Mouse (Mus musculus): ENCODE measurements around the gene Slfn14. TPM values are rescaled to one million over a fixed set of nuclear protein-coding genes. Genes with fewer than 3 reads are reported as not detected.

Gene Slfn14
- total and polyA plus RNA-seq, 3 experiments: 0.04 to 0.19 TPM; not detected in 1

DNA sequence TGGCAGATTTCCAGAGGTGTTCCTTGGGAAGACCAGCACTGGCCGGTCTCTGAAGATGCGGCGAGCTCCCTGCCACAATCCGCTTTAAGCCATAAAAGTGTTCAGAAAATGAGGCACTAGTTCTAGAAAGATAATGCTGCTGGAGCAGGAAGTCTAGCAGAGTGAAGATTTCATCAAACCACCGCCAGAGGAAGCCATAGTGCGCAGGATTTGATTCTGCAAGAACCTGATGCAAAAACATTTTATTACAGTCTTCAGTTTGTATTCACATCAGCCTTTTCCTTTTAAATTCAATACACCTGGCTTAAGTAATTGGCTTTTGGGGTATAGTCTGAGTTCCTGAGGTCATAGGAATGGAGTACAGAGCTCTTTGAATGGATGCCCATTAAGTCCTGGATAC lies 11.3 kb upstream of the Slfn14 start (continued):
- TF ChIP-seq MAX (IDR thresholded peaks at IDR 0.05; ENCODE audit: low read length): no peak

DNA sequence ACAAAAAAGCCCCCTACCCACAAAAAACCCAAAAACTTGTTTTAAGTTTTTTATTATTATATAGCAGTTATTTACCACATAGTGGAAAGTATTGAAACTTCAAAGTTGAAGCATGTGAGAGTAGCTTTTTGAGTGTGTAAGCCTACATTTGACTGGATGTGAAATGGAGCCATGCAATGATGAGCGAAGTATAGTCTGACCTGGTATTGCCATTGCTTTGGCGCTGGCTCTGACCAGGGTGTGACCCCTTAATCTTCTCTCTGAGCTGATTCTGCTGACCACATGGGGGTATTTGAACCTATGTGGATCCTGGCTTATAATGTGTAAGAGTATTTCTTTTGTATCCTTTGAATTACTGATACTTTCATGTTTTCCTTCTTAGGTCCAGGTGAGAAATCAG lies 7.6 kb upstream of the Slfn14 start:
- Histone ChIP-seq H3K79me2 (ENCODE audit: control insufficient read depth, insufficient read depth, low read length, poor library complexity) (peaks cover 41% of the 10 kb centered on the region), H3K9me3 (replicated peaks; ENCODE audit: insufficient read depth, low read length) (no peaks in the 10 kb centered on the region), H3K36me3 (ENCODE audit: control insufficient read depth in 1 of 2, insufficient read depth in 2 of 2, low read length in 2 of 2) (peaks cover 15 to 57% of the 10 kb centered on the region in 2 experiments), H3K9ac (ENCODE audit: control insufficient read depth, low read depth, low read length, poor library complexity, severe bottlenecking) (no peak overlapping the region), H3K27me3 (ENCODE audit: control insufficient read depth in 1 of 2, insufficient read depth in 2 of 2, low read length in 2 of 2) (no peaks in the 10 kb centered on the region), H3K4me3 (ENCODE audit: control insufficient read depth in 1 of 2, insufficient read depth in 1 of 2, low read depth in 2 of 2, low read length in 2 of 2) (no peak overlapping the region; a peak in 1 of 4 replicates), H3K27ac (ENCODE audit: control insufficient read depth, low read depth, low read length) (no peak overlapping the region), H3K4me1 (ENCODE audit: control insufficient read depth in 1 of 2, insufficient read depth in 2 of 2, low read length in 2 of 2) (peaks cover 10 to 19% of the 10 kb centered on the region in 2 experiments; a peak in 3 of 4 replicates)
- no peak for DNase-seq (ENCODE audit: low read depth, low spot score)
- no peak for TF ChIP-seq POLR2AphosphoS5 (IDR thresholded peaks at IDR 0.05; ENCODE audit: borderline replicate concordance, low read depth, low read length)
- TF ChIP-seq TBP (IDR thresholded peaks at IDR 0.05; ENCODE audit: low read depth, low read length): no peak
- TF ChIP-seq POLR2A (IDR thresholded peaks at IDR 0.05; ENCODE audit: control insufficient read depth in 1 of 2, insufficient read depth in 1 of 2, low read depth in 1 of 2, low read length in 2 of 2, poor library complexity in 1 of 2): 0 out of 4 replicates have a peak, but pooled peaks of 1 of the 2 experiments have one; percentile 22
- TF ChIP-seq POLR2AphosphoS2 (IDR thresholded peaks at IDR 0.05; ENCODE audit: low read length): peak; percentile 54; the same call in 1 of the 2 replicates
- no peak for TF ChIP-seq HCFC1 (IDR thresholded peaks at IDR 0.05; ENCODE audit: low read depth, low read length)
- TF ChIP-seq ELF1 (IDR thresholded peaks at IDR 0.05; ENCODE audit: low read depth, low read length): no peak
- TF ChIP-seq TCF12 (IDR thresholded peaks at IDR 0.05; ENCODE audit: low read depth, low read length): no peak
- TF ChIP-seq RAD21 (IDR thresholded peaks at IDR 0.05; ENCODE audit: low read depth, low read length): no peak
- TF ChIP-seq CTCF (IDR thresholded peaks at IDR 0.05 in 2 of 3, conservative IDR thresholded peaks at IDR 0.05 in 1 of 3; ENCODE audit: control insufficient read depth in 1 of 3, insufficient read depth in 1 of 3, low read depth in 2 of 3, low read length in 3 of 3, poor library complexity in 1 of 3, severe bottlenecking in 1 of 3): no peak

DNA sequence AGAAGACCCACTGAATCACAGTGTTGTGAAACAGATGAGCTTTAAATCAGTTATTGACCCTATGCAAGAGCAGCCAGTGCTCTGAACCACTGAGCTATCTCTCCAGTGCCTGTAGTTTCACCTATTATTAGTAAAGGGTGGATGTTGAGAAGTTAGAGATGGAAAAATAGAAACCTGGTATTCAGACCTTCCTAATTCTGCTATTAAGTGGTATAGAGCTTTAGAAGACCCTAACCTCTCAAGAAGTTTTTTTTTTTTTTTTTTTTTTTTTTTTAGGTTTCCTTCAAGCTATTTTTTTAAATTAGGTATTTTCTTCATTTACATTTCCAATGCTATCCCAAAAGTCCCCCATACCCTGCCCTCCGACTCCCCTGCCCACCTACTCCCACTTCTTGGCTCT lies 6.7 kb upstream of the Slfn14 start:
- no peaks in the 10 kb centered on the region for H3K27me3 ChIP-seq (ENCODE audit: control insufficient read depth in 1 of 2, insufficient read depth in 2 of 2, low read length in 2 of 2)
- no peaks in the 10 kb centered on the region for H3K9me3 ChIP-seq (replicated peaks; ENCODE audit: insufficient read depth, low read length)
- DNase-seq (ENCODE audit: low read depth, low spot score): no peak
- peaks cover 15 to 60% of the 10 kb centered on the region in 2 experiments for H3K36me3 ChIP-seq (ENCODE audit: control insufficient read depth in 1 of 2, insufficient read depth in 2 of 2, low read length in 2 of 2)
- H3K27ac ChIP-seq (ENCODE audit: control insufficient read depth, low read depth, low read length): no peak overlapping the region
- peaks cover 15 to 17% of the 10 kb centered on the region in 2 experiments for H3K4me1 ChIP-seq (ENCODE audit: control insufficient read depth in 1 of 2, insufficient read depth in 2 of 2, low read length in 2 of 2)
- H3K4me3 ChIP-seq (ENCODE audit: control insufficient read depth in 1 of 2, insufficient read depth in 1 of 2, low read depth in 2 of 2, low read length in 2 of 2): peak overlapping the region; percentile 71 to 75
- H3K9ac ChIP-seq (ENCODE audit: control insufficient read depth, low read depth, low read length, poor library complexity, severe bottlenecking): peak overlapping the region; percentile 90
- TF ChIP-seq ZNF384 (IDR thresholded peaks at IDR 0.05; ENCODE audit: low read depth, low read length): peak; percentile 66
- TF ChIP-seq ZMIZ1 (IDR thresholded peaks at IDR 0.05; ENCODE audit: low read depth, low read length): no peak
- peaks cover 34% of the 10 kb centered on the region for H3K79me2 ChIP-seq (ENCODE audit: control insufficient read depth, insufficient read depth, low read length, poor library complexity)

DNA sequence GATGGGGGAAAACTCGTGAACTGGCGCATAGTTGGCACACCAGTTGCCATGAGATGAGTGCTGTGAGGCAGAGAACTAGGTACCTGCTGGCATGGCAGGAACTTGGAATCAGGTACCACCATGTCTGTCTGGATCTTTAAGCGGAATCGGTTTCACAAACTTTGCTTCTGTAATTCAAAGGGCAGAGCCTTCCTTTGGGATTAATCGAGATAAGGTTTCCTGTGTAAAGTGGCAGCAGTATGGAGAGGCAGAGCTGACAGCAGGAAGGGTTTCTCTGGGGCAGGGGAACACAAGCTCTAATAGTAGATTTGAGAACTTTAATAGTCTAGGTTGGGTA lies 5.7 kb upstream of the Slfn14 start:
- peaks cover 15 to 55% of the 10 kb centered on the region in 2 experiments for H3K36me3 ChIP-seq (ENCODE audit: control insufficient read depth in 1 of 2, insufficient read depth in 2 of 2, low read length in 2 of 2)
- TF ChIP-seq GABPA (IDR thresholded peaks at IDR 0.05; ENCODE audit: low read depth, low read length): no peak
- 0 out of 2 replicates have a peak, but pooled peaks have one; percentile 3 for TF ChIP-seq CHD1 (IDR thresholded peaks at IDR 0.05; ENCODE audit: low read depth, low read length)
- TF ChIP-seq MXI1 (IDR thresholded peaks at IDR 0.05; ENCODE audit: low read depth, low read length): peak; percentile 4; the same call in 1 of the 2 replicates
- no peak for TF ChIP-seq ZKSCAN1 (IDR thresholded peaks at IDR 0.05; ENCODE audit: low read depth, low read length)
- TF ChIP-seq SIN3A (IDR thresholded peaks at IDR 0.05; ENCODE audit: low read length): peak; percentile 13; the same call in 1 of the 2 replicates
- TF ChIP-seq GATA1 (IDR thresholded peaks at IDR 0.05; ENCODE audit: low read depth, low read length): peak; percentile 36
- 0 out of 2 replicates have a peak, but pooled peaks have one; percentile 16 for TF ChIP-seq MAX (IDR thresholded peaks at IDR 0.05; ENCODE audit: low read length)
- no peak; a peak in 1 of 4 replicates for TF ChIP-seq EP300 (IDR thresholded peaks at IDR 0.05; ENCODE audit: low read depth in 1 of 2, low read length in 2 of 2)
- no peak for TF ChIP-seq MYB (IDR thresholded peaks at IDR 0.05; ENCODE audit: low read depth, low read length)
- 0 out of 2 replicates have a peak, but pooled peaks have one; percentile 31 for TF ChIP-seq UBTF (IDR thresholded peaks at IDR 0.05; ENCODE audit: borderline replicate concordance, insufficient read depth, low read depth, low read length)
- TF ChIP-seq ZMIZ1 (IDR thresholded peaks at IDR 0.05; ENCODE audit: low read depth, low read length): 0 out of 2 replicates have a peak, but pooled peaks have one; percentile 11
- H3K27ac ChIP-seq (ENCODE audit: control insufficient read depth, low read depth, low read length): peak overlapping the region; percentile 64
- H3K9ac ChIP-seq (ENCODE audit: control insufficient read depth, low read depth, low read length, poor library complexity, severe bottlenecking): peak overlapping the region; percentile 90
- no peaks in the 10 kb centered on the region for H3K9me3 ChIP-seq (replicated peaks; ENCODE audit: insufficient read depth, low read length)
- H3K27me3 ChIP-seq (ENCODE audit: control insufficient read depth in 1 of 2, insufficient read depth in 2 of 2, low read length in 2 of 2): no peaks in the 10 kb centered on the region
- peaks cover 16 to 22% of the 10 kb centered on the region in 2 experiments for H3K4me1 ChIP-seq (ENCODE audit: control insufficient read depth in 1 of 2, insufficient read depth in 2 of 2, low read length in 2 of 2)
- H3K79me2 ChIP-seq (ENCODE audit: control insufficient read depth, insufficient read depth, low read length, poor library complexity): peaks cover 30% of the 10 kb centered on the region
- peak overlapping the region; percentile 71 to 75 for H3K4me3 ChIP-seq (ENCODE audit: control insufficient read depth in 1 of 2, insufficient read depth in 1 of 2, low read depth in 2 of 2, low read length in 2 of 2)
- DNase-seq (ENCODE audit: low read depth, low spot score): peak; percentile 68
